Mouse (Mus musculus): ENCODE data around the gene Plekha4. TPM values are rescaled to one million over a fixed set of nuclear protein-coding genes. Genes with fewer than 3 reads are reported as not detected.

Gene Plekha4
- polyA plus RNA-seq, 1 experiment from 2014 or later: 0.81 TPM

DNA sequence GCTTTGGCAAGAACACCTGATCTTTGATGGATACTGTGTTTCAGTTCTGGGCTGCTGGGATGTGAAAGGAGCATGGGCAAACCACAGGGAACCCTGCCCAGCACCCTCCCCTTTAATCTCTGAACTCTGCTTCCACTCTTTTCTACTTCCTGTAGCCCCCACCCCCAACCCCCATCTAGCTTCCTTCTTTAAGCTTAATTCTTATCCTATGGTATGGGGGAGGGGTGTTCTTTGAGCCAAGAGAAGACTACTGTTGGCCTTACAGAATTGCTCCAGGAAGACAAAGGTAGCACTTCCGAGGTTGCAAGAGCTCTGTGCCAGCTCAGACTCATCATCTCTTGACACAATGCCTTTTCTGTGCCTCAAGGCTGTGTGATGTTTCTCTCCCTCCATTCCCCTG is 45.8 kb downstream of the Plekha4 start:
- H3K4me1 ChIP-seq (replicated peaks; ENCODE audit: control insufficient read depth, insufficient read depth, low read length): peaks cover 25% of the 10 kb centered on the region
- H3K9ac ChIP-seq (replicated peaks; ENCODE audit: low read depth, low read length): no peak overlapping the region
- ATAC-seq: no peak
- no peak overlapping the region for H3K27ac ChIP-seq (ENCODE audit: low read length)
- no peaks in the 10 kb centered on the region for H3K9me3 ChIP-seq (ENCODE audit: control insufficient read depth, low read length)
- H3K36me3 ChIP-seq (ENCODE audit: control insufficient read depth, insufficient read depth): peaks cover 5% of the 10 kb centered on the region; the same call in 1 of the 2 replicates
- no peak overlapping the region for H3K4me3 ChIP-seq (replicated peaks; ENCODE audit: low read length)
- H3K27me3 ChIP-seq (replicated peaks; ENCODE audit: control insufficient read depth, insufficient read depth, low read length): no peaks in the 10 kb centered on the region
- 56% methylated on average over 1 of the region's 1 CpGs for WGBS
- H3K4me2 ChIP-seq (ENCODE audit: low read length): no peak overlapping the region

- peaks cover 16% of the 10 kb centered on the region for H3K4me1 ChIP-seq (replicated peaks; ENCODE audit: control insufficient read depth, insufficient read depth, low read length)
- peaks cover 5% of the 10 kb centered on the region; the same call in 1 of the 2 replicates for H3K36me3 ChIP-seq (ENCODE audit: control insufficient read depth, insufficient read depth)
- no peaks in the 10 kb centered on the region for H3K9me3 ChIP-seq (ENCODE audit: control insufficient read depth, low read length)
- no peak overlapping the region for H3K9ac ChIP-seq (replicated peaks; ENCODE audit: low read depth, low read length)
- H3K4me3 ChIP-seq (replicated peaks; ENCODE audit: low read length): no peak overlapping the region
- no peak for ATAC-seq
- H3K27me3 ChIP-seq (replicated peaks; ENCODE audit: control insufficient read depth, insufficient read depth, low read length): no peaks in the 10 kb centered on the region
- H3K27ac ChIP-seq (ENCODE audit: low read length): no peak overlapping the region
- H3K4me2 ChIP-seq (ENCODE audit: low read length): no peak overlapping the region
- WGBS: 81% methylated on average over 8 of the region's 8 CpGs
These were observed 47.8 kb downstream of the Plekha4 start for GRCm38 (mm10) chr7:45573954-45574353.

DNA sequence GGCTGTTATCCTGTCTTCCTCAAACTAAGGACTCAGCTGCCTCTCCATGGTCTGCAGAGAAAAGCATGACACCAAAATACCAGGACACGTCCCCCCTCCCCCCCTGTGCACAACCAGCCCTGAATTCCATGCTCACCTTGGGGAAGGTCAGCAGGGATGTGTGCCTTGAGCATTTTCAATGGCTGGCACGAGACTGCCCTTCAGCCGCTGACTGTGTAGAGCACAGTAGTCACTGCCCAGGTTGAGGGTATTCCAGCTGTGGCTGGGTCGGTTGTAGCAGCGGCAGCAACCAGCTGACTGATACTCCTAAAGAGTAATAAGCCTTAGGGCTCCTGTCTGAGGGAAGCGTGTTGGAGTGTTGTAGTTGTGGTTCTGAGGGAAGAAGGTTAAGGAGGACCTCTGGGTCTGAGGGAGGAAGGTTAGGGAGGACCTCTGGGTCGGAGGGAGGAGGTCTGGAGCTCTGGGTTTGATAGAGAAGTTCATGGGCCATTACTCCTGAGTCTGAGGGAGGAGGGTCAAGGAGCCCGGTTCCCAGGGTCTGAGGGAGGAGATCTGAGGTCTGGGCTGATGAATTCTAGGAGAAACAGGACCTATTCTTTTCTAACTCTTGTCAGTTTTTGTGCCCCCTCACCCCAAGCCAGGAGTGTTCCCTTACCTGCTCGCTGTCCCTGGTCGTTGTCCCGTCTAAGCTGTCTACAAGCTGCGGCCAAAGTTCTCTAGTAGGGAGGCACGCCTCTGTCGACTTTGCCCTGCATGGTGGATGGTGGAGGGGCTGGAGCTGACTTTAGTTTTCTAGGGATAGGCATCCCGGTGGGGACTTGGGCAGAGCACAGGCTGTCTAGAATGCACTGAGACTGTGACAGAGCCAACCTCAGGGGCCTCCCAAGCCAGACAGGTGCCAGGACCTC is 48.6 kb downstream of the Plekha4 start:
- Histone ChIP-seq H3K9me3 (ENCODE audit: control insufficient read depth, low read length) (no peaks in the 10 kb centered on the region), H3K4me2 (ENCODE audit: low read length) (no peak overlapping the region), H3K4me3 (replicated peaks; ENCODE audit: low read length) (no peak overlapping the region), H3K36me3 (ENCODE audit: control insufficient read depth, insufficient read depth) (peaks cover 5% of the 10 kb centered on the region; the same call in 1 of the 2 replicates), H3K27me3 (replicated peaks; ENCODE audit: control insufficient read depth, insufficient read depth, low read length) (no peaks in the 10 kb centered on the region), H3K9ac (replicated peaks; ENCODE audit: low read depth, low read length) (no peak overlapping the region), H3K27ac (ENCODE audit: low read length) (no peak overlapping the region), H3K4me1 (replicated peaks; ENCODE audit: control insufficient read depth, insufficient read depth, low read length) (peaks cover 15% of the 10 kb centered on the region)
- 90% methylated on average over 15 of the region's 15 CpGs for WGBS
- no peak for ATAC-seq

- no peak overlapping the region for H3K27ac ChIP-seq (ENCODE audit: low read length)
- H3K27me3 ChIP-seq (replicated peaks; ENCODE audit: control insufficient read depth, insufficient read depth, low read length): no peaks in the 10 kb centered on the region
- H3K4me1 ChIP-seq (replicated peaks; ENCODE audit: control insufficient read depth, insufficient read depth, low read length): peaks cover 9% of the 10 kb centered on the region
- H3K9ac ChIP-seq (replicated peaks; ENCODE audit: low read depth, low read length): no peak overlapping the region
- no peaks in the 10 kb centered on the region; the same call in 1 of the 2 replicates for H3K36me3 ChIP-seq (ENCODE audit: control insufficient read depth, insufficient read depth)
- no peaks in the 10 kb centered on the region for H3K9me3 ChIP-seq (ENCODE audit: control insufficient read depth, low read length)
- 88% methylated on average over 6 of the region's 6 CpGs for WGBS
- H3K4me2 ChIP-seq (ENCODE audit: low read length): no peak overlapping the region
- no peak overlapping the region for H3K4me3 ChIP-seq (replicated peaks; ENCODE audit: low read length)
- no peak for ATAC-seq
These were observed 59.8 kb downstream of the Plekha4 start for GRCm38 (mm10) chr7:45585923-45586322.

- Histone ChIP-seq H3K4me3 (replicated peaks; ENCODE audit: low read length) (no peak overlapping the region), H3K27me3 (replicated peaks; ENCODE audit: control insufficient read depth, insufficient read depth, low read length) (no peaks in the 10 kb centered on the region), H3K9me3 (ENCODE audit: control insufficient read depth, low read length) (no peaks in the 10 kb centered on the region), H3K27ac (ENCODE audit: low read length) (no peak overlapping the region), H3K4me2 (ENCODE audit: low read length) (no peak overlapping the region), H3K4me1 (replicated peaks; ENCODE audit: control insufficient read depth, insufficient read depth, low read length) (peaks cover 9% of the 10 kb centered on the region), H3K9ac (replicated peaks; ENCODE audit: low read depth, low read length) (no peak overlapping the region), H3K36me3 (ENCODE audit: control insufficient read depth, insufficient read depth) (no peaks in the 10 kb centered on the region; the same call in 1 of the 2 replicates)
- no peak for ATAC-seq
- WGBS: 91% methylated on average over 23 of the region's 23 CpGs
These were observed 61.8 kb downstream of the Plekha4 start for GRCm38 (mm10) chr7:45587631-45588592.

DNA sequence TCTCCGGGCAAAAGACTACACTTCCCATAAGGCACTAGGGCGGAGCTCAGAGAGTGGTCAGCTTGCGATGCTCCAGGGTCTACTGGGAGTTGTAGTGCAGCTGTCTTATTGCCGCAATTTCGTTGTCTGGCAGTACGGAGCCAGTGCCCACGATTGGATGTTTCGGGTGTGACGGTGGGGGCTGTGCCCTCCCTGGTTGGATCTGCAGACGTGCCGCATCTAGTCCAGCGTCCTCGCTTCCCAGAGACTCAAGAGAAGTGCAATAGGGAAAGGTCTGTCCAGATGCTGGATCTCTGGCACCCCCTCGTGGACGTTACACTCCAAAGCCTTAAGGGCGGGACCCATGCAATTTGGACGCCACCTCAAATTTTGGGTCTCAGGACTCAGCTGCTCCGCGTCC is 63.0 kb downstream of the Plekha4 start:
- no peaks in the 10 kb centered on the region for H3K9me3 ChIP-seq (ENCODE audit: control insufficient read depth, low read length)
- peak overlapping the region; percentile 42 for H3K27ac ChIP-seq (ENCODE audit: low read length)
- H3K4me3 ChIP-seq (replicated peaks; ENCODE audit: low read length): peak overlapping the region; percentile 38
- peak overlapping the region; percentile 63 for H3K9ac ChIP-seq (replicated peaks; ENCODE audit: low read depth, low read length)
- H3K36me3 ChIP-seq (ENCODE audit: control insufficient read depth, insufficient read depth): no peaks in the 10 kb centered on the region; the same call in 1 of the 2 replicates
- peak; percentile 100 for ATAC-seq
- H3K4me1 ChIP-seq (replicated peaks; ENCODE audit: control insufficient read depth, insufficient read depth, low read length): peaks cover 9% of the 10 kb centered on the region
- 3% methylated on average over 19 of the region's 19 CpGs for WGBS
- peak overlapping the region; percentile 55 for H3K4me2 ChIP-seq (ENCODE audit: low read length)
- no peaks in the 10 kb centered on the region for H3K27me3 ChIP-seq (replicated peaks; ENCODE audit: control insufficient read depth, insufficient read depth, low read length)

DNA sequence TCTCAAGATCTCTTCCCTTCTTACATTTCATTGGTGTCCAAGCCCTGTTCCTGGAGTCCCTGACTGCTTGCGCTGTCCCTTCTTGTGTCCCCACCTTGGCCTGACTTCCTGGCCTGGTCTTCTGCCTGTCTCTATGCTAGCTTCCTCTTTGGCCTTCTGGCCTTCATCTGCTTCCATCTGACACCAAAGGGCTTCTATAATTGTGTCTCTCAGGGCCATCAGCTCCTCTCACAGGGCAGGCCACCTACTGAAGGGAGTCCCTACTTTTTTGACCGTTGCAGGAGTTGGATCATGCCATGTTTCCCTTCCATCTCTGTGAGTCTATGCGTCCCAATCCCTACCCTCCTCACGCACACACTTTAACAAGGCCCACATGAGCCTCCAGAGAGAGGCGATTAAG is 63.8 kb downstream of the Plekha4 start:
- Histone ChIP-seq H3K9ac (replicated peaks; ENCODE audit: low read depth, low read length) (no peak overlapping the region), H3K4me2 (ENCODE audit: low read length) (peak overlapping the region; percentile 55)

DNA sequence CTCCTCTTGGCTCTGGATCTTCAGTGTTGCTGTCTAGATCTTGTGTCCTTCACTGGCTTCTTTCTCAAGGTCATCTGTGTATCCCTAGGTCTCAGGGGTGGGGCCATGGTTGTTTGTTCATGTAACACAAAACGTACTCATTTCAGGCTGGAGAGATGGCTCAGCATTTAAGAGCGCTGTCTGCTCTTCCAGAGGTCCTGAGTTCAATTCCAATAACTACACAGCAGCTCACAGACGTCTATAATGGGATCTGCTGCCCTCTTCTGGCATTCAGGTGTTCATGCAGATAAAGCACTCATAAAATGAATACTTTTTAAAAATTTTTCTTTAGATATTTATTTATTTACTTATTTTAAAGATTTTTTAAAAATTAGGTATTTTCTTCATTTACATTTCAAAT is 64.7 kb downstream of the Plekha4 start:
- H3K4me2 ChIP-seq (ENCODE audit: low read length): no peak overlapping the region
- no peaks in the 10 kb centered on the region for H3K9me3 ChIP-seq (ENCODE audit: control insufficient read depth, low read length)
- no peak overlapping the region for H3K9ac ChIP-seq (replicated peaks; ENCODE audit: low read depth, low read length)
- peaks cover 9% of the 10 kb centered on the region for H3K4me1 ChIP-seq (replicated peaks; ENCODE audit: control insufficient read depth, insufficient read depth, low read length)
- H3K36me3 ChIP-seq (ENCODE audit: control insufficient read depth, insufficient read depth): no peaks in the 10 kb centered on the region; the same call in 1 of the 2 replicates
- H3K4me3 ChIP-seq (replicated peaks; ENCODE audit: low read length): no peak overlapping the region
- H3K27ac ChIP-seq (ENCODE audit: low read length): no peak overlapping the region
- H3K27me3 ChIP-seq (replicated peaks; ENCODE audit: control insufficient read depth, insufficient read depth, low read length): no peaks in the 10 kb centered on the region
- 64% methylated on average over 3 of the region's 3 CpGs for WGBS
- no peak for ATAC-seq

More for the DNA sequence above, 63.8 kb downstream of the Plekha4 start:
- no peak for ATAC-seq
- H3K27ac ChIP-seq (ENCODE audit: low read length): no peak overlapping the region
- no peak overlapping the region for H3K4me3 ChIP-seq (replicated peaks; ENCODE audit: low read length)
- H3K4me1 ChIP-seq (replicated peaks; ENCODE audit: control insufficient read depth, insufficient read depth, low read length): peaks cover 9% of the 10 kb centered on the region
- H3K9me3 ChIP-seq (ENCODE audit: control insufficient read depth, low read length): no peaks in the 10 kb centered on the region
- H3K27me3 ChIP-seq (replicated peaks; ENCODE audit: control insufficient read depth, insufficient read depth, low read length): no peaks in the 10 kb centered on the region
- 95% methylated on average over 5 of the region's 5 CpGs for WGBS
- H3K36me3 ChIP-seq (ENCODE audit: control insufficient read depth, insufficient read depth): no peaks in the 10 kb centered on the region; the same call in 1 of the 2 replicates

- ATAC-seq: no peak
These were observed 65.8 kb downstream of the Plekha4 start for GRCm38 (mm10) chr7:45591880-45592279.

More at GRCm38 (mm10) chr7:45591880-45592279, 65.8 kb downstream of the Plekha4 start:
- Histone ChIP-seq H3K9ac (replicated peaks; ENCODE audit: low read depth, low read length) (no peak overlapping the region), H3K27ac (ENCODE audit: low read length) (no peak overlapping the region), H3K4me1 (replicated peaks; ENCODE audit: control insufficient read depth, insufficient read depth, low read length) (peaks cover 9% of the 10 kb centered on the region), H3K9me3 (ENCODE audit: control insufficient read depth, low read length) (no peaks in the 10 kb centered on the region), H3K4me2 (ENCODE audit: low read length) (no peak overlapping the region), H3K27me3 (replicated peaks; ENCODE audit: control insufficient read depth, insufficient read depth, low read length) (no peaks in the 10 kb centered on the region), H3K4me3 (replicated peaks; ENCODE audit: low read length) (no peak overlapping the region), H3K36me3 (ENCODE audit: control insufficient read depth, insufficient read depth) (no peaks in the 10 kb centered on the region)
- WGBS: 80% methylated on average over 7 of the region's 7 CpGs

All from forebrain, embryonic 16.5 days (tissue).